Mouse (Mus musculus) cerebellum, adult 9-11 months (tissue): ENCODE results near the gene Clec12a.

Experiments used
- DNase-seq: peaks from one replicate; pipeline ENCODE4 v3.0.0; 2022

The Clec12a gene

DNA sequence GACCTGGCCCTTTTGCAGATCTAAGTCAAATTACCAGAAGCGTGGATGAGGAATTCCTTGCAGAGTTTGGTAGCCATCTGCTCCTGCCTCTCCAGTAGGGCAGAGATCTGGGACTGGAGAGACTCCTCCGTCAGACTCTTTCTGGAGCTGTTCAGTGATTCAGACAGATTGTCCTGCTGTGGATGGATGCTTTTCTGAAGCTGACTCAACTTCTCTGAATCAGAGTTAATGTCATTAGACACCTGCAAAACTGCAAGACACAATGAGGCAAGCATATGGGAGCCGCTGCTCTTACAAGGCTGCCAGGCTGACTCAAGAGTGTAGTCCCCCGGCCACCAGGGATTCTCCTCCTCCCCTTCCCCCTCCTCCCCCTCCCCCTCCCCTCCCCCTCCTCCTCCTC lies 38.0 kb downstream of the Clec12a start:
- DNase-seq = no peak

DNA sequence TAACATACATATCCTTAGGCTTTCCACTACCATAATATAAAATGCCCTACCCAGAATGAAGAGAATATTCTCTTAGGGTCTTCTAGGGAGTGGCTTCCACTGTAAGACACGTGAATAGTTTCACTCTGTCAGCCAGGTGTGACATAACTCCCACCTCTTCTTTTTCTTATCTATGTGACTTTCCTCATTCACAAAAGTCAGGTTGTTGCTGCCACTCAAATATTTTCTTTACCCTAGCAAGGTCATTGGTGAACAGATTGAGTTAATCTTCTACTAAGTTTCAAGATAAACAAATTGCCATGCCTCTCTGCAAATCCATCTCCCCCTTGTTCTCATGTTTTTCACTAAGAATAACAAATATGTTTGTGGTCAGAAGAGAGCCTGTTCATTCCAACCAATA lies 39.2 kb downstream of the Clec12a start:
- DNase-seq = no peak

DNA sequence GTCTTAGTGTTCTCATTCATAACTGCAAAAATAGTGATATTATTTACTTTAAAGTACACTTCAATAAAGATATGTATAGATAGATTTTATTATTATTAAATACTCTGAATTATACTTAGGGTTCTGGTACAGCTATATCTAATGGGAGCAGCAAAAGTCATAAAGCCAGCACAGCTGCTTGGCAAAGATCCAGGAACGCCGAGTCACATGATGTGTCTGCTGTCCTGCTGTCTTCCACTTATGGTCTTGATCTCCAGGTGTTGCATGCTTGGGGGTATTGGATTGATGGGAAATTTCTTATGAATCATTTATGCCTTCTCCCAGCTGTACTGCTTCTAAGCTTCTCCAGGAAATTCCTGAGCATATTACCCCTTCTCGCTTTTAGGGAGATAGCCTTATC lies 41.0 kb downstream of the Clec12a start:
- DNase-seq = no peak

DNA sequence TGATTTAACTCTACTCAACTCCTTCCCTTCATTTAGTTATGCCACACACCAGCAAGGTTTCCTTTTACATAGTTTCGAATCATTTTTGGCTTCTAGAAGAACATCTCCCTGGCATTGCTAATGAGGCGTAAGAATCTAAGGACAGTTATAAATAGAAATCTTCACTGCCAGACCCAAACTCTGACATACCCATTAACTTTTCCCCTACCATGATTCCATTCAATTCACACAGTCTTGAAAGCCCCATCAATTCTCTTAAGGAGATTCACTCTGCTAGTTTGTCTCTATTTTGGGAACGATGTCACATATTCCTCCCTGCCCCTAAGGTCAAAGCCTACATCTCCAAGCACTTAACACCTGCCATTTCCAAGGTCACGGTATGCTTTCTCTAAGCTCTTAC lies 42.5 kb downstream of the Clec12a start:
- DNase-seq = no peak

DNA sequence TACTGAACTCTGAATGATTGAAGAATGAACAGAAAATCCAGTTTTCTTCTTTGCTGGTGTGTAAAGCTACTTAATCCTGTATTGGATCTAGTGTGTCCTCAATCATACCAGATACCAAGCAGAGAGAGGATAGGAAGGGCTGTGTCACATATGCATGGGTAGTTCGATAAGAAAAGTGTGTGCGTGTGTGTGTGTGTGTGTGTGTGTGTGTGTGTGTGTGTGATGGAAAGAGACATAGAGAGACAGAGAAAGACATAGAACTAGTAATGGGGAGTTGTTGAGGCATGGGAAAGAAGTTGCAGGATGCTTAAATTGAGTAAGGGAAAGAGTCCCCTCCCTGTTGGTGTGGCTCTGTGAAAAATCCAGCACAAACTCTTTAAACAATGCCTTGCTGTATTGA lies 43.3 kb downstream of the Clec12a start, which contains the start of gene Clec12b:
Gene Clec12b (minus strand): TSS at position 101 of the 400 bp plus-strand sequence.
- no peak for DNase-seq

DNA sequence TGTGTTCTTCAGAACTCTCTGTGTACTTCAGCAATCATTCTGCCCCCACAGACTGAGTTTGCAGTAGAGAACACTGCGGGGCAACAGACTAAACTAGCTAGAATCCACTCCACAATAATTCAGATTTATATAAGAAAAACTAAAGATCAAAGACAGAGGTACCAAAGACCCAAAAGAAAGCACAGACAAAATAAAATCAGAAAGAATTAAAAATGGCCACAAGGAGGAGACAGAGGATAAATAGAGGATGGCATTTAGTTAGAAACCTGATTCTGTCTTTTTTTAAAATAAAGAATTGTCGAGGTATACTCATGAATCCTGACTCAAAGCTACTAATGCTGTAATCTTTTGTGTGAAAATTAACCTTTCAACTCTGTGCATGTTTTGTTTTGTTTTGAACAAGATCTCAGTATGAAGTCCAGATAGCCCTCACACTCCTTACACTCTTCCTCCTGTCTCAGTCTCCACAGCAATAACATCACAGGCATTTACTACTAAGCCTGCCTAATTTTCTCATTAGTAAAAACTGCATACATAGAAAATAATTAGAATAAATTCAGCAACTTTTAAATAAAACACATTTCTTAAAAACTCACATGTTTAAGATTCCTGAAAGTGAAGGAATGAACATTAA lies 50.7 kb downstream of the Clec12a start:
- no peak for DNase-seq

DNA sequence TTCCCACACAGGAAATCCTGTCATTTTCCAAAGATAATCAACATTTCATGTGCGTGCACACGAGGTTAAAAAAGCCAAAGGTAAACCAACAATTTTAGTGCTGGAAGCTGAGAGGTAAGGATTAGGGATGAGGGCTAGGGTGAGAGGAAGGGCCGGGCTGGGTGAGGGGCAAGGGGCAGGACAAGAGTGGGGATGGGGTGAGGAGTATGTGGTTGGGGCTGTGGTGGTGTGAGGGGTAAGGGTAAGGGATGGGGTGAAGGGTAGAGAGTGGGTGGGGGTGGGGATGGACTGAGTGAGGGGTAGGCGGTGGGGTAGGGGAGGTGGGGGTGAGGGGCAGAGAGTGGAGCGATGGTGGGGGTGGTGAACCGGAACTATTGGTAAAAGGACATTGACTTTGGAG lies 51.2 kb downstream of the Clec12a start:
- DNase-seq = no peak

DNA sequence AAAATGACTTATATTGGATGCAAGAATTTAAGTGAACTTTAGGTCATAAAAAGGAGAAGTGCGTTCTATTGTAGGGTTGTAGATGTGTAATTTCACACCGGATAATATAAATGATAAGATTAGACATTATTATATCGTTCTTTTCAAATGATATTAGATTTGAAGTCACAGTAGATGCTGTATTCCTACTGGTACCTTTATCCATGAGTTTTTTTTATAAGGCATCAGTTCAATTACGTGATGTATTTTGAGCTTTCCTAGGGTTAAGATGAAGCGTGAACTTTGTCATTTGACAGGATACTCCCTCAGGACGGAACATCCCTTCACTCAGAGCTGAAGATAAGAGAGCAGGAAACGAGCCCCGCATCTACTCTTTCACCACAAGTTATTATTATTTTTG lies 54.5 kb downstream of the Clec12a start, which contains the start of gene Clec1b:
Gene Clec1b (plus strand): TSS at position 301 of the 400 bp plus-strand sequence.
- DNase-seq = no peak

DNA sequence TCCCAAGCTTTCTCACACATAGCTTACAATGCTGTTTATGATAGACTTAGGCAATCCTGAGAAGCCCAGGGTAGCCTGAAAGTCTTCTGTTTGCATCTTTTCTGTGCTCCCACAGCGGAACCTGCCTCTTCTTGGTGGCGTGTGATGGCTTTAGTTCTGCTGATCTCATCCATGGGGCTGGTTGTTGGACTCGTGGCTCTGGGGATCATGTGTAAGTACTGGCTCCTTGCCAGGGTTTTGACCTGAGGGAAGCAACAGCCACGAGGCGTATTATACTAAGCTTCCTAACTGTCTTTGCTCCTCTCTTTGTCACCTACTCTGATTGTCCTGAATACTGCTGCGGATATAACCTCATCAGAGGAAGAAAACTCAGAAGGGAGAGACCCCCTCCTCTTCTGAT lies 57.5 kb downstream of the Clec12a start:
- DNase-seq = no peak

DNA sequence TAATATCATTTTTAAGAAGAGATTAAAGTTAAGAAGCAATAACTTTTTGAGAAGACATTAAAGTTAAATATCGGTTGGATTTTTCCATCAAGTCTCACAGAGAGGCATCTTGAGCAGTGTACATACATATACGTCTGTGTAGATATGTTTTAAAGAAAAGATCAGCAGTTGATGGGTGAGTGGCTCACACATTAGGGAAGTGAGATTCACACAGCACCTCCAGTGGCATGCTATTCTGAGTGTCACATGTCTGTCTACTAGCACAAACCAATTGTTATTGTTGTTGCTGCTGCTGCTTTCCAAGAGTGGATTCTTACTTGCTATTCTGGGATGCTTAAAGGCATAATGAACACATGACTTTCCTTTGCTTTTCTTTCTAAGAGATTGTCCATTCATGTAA lies 59.9 kb downstream of the Clec12a start:
- no peak for DNase-seq

DNA sequence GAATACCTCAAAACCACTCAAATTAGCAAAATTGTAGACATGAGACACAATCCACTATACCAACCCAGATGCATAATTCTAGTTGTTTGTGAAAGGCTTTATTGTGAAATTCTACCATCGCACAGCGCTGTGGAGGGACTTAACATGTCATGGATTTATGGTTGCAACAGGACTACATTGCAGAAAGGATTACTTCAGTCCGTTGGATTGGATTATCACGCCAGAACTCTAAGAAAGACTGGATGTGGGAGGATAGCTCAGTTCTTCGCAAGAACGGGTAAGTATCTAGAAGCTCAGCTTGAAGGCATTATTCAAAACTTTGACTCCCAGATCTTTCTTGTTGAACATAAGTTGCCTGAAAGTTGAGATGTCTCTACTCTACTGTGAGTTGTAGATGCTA lies 60.9 kb downstream of the Clec12a start:
- DNase-seq = no peak

DNA sequence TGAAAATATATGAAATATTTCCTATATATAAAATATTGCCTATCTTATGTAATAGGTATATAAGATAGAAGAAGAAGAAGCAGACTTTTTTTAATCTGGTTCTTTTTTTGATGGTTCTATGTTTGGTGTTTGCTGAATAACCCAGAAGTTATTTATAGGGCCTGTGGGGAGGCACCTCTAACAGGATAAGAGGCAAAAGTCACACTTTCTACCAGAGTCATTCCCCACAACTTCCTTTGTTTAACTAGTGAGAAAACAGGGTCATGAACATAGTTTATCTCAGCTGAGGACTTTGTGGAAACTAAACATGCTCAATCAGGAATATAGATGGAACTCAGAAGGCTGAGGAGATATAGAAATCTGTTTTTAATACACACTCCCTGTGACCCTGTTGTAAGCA lies 63.5 kb downstream of the Clec12a start:
- DNase-seq = no peak

DNA sequence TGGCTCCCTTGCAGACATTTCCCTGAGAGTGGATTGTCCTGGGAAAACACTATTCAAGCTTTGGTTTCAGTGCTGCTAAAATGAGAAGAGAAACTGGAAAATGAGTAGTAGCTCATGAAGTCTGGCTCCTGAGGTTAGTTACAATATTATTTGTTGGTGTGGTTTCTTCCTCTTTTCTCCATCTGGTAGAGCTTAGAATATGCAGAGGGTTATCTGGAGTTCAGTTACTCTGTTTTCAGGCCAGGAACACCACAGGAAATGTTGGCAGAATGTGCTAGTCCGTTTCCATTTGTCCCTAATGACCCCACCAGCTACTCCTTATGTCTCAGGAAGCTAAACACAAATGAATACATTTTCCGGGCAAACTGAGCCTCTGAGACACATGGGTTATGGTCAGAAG lies 64.8 kb downstream of the Clec12a start:
- no peak for DNase-seq

DNA sequence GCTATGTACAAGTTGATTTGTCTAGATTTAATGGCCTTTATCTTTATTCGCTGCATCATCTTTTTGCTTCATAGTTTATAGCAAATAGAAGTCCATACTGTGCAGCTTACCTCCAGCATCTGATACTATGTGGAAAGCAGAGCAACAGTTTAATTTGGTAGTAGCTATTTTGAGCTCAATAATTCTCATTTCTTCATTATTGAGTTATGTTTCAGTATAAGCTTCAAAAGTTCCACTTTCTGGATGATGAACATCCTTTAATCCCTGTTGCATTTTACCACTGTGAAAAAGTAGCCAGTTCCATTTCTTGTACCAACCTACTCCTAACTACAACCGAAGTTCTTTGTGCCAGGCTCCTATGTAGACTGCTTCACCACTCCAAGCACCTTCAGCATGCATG lies 66.1 kb downstream of the Clec12a start, which contains the start of gene Clec9a:
Gene Clec9a (plus strand): TSS at position 301 of the 400 bp plus-strand sequence.
- no peak for DNase-seq

DNA sequence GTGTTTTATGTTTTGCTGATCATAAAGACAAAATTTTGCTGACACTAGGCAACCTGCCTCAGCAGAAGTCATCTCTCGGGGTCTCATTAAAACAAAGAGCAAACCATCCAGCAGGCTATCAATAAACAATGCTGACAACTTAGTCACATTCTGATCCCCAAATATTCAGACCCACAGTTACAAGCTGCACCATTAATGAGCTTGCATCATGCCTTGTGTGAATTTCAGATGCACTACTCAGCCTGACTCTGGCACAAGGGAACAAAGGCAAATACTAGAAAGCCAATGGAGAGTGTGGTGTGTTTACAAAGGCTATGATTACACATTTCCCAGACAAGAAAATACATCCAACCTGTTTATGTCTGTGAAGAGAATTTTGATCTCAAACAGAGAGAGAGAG lies 71.7 kb downstream of the Clec12a start:
- no peak for DNase-seq
